Mouse (Mus musculus): ENCODE measurements at regions not wholly inside any gene's neighbourhood (a gene's known extent, or its start where the extent isn't known, plus 50 kb on each side); places are given as distances from the start of the nearest gene placed in this dataset.

DNA sequence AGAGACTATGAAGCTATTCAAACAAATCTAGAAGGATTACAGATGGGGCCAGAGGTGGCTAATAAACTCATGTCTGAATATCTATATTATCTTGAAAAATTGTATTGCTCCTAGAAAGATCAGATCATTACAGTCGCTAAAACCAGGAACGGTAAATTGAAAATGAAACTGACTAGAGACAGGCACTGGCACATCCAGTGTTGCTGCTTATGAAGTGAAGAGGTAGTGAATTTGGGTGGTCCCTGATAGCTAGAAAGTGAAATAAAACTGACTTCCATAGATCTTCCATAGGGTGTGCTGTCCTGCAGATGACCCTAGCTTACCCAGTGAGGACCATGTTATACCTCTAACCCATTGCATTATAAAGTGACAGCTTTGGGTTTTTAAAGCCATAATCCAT, 251.6 kb downstream of the Lipi start:
- no peak for ATAC-seq (ENCODE audit: low read depth)
- Histone ChIP-seq H3K9me3 (replicated peaks; ENCODE audit: control insufficient read depth, low read length) (no peaks in the 10 kb centered on the region), H3K27ac (ENCODE audit: low read length) (no peak overlapping the region), H3K4me3 (ENCODE audit: low read depth, low read length) (no peak overlapping the region), H3K4me2 (ENCODE audit: low read depth, low read length) (no peak overlapping the region), H3K36me3 (ENCODE audit: control insufficient read depth, insufficient read depth) (no peaks in the 10 kb centered on the region), H3K9ac (ENCODE audit: low read depth, low read length) (no peak overlapping the region), H3K4me1 (ENCODE audit: control insufficient read depth, low read depth, low read length) (no peaks in the 10 kb centered on the region), H3K27me3 (ENCODE audit: control insufficient read depth, insufficient read depth, low read depth, low read length) (no peaks in the 10 kb centered on the region)
- 70% methylated on average over 2 of the region's 2 CpGs for WGBS (ENCODE audit: insufficient replicate concordance)

DNA sequence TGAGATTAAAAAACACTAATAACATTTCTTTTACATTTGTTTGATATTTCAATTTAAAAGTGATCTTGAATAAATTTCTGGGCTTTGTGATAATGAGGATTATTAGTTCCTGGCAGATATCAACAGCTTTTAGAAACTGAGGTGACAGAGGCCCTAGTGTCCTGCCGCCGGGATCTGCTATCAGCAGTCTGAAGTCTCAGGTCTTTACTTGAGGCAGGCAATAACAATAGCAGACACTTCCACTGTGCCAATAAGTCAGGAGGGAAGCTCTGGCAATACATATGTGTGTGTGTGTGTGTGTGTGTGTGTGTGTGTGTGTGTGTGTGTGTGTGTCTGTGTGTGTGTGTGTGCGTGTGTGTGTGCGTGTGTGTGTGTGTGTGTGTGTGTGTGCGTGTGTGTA, 252.1 kb downstream of the Lipi start:
- Histone ChIP-seq H3K9me3 (replicated peaks; ENCODE audit: control insufficient read depth, low read length) (no peaks in the 10 kb centered on the region), H3K36me3 (ENCODE audit: control insufficient read depth, insufficient read depth) (no peaks in the 10 kb centered on the region), H3K4me2 (ENCODE audit: low read depth, low read length) (no peak overlapping the region), H3K27me3 (ENCODE audit: control insufficient read depth, insufficient read depth, low read depth, low read length) (no peaks in the 10 kb centered on the region), H3K9ac (ENCODE audit: low read depth, low read length) (no peak overlapping the region), H3K27ac (ENCODE audit: low read length) (no peak overlapping the region), H3K4me3 (ENCODE audit: low read depth, low read length) (no peak overlapping the region), H3K4me1 (ENCODE audit: control insufficient read depth, low read depth, low read length) (no peaks in the 10 kb centered on the region)
- ATAC-seq (ENCODE audit: low read depth) = no peak
- WGBS (ENCODE audit: insufficient replicate concordance) = 52% methylated on average over 5 of the region's 5 CpGs

DNA sequence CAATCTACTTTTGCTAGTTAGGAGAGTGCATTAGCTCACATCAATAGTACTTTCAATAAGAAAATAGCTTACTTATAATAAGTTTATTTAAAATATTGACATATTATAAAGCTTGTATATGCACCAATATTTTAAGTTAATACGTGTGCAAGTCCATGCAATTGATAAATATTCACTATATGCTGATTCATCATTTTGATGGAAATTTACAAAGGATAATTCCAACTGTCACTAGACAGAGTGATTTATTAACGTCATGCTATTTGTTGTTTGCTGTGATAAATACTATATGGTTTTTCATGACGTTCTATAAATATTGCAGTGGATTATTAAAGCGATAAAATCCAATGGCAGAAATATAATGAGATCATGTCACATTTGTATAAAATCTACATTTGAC, 253.0 kb downstream of the Lipi start:
- no peak overlapping the region for H3K4me2 ChIP-seq (ENCODE audit: low read depth, low read length)
- no peak overlapping the region for H3K4me3 ChIP-seq (ENCODE audit: low read depth, low read length)
- no peak for ATAC-seq (ENCODE audit: low read depth)
- 64% methylated on average over 4 of the region's 4 CpGs for WGBS (ENCODE audit: insufficient replicate concordance)
- no peak overlapping the region for H3K27ac ChIP-seq (ENCODE audit: low read length)
- no peaks in the 10 kb centered on the region for H3K9me3 ChIP-seq (replicated peaks; ENCODE audit: control insufficient read depth, low read length)
- no peaks in the 10 kb centered on the region for H3K27me3 ChIP-seq (ENCODE audit: control insufficient read depth, insufficient read depth, low read depth, low read length)
- no peaks in the 10 kb centered on the region for H3K36me3 ChIP-seq (ENCODE audit: control insufficient read depth, insufficient read depth)
- H3K9ac ChIP-seq (ENCODE audit: low read depth, low read length) = no peak overlapping the region
- no peaks in the 10 kb centered on the region for H3K4me1 ChIP-seq (ENCODE audit: control insufficient read depth, low read depth, low read length)

DNA sequence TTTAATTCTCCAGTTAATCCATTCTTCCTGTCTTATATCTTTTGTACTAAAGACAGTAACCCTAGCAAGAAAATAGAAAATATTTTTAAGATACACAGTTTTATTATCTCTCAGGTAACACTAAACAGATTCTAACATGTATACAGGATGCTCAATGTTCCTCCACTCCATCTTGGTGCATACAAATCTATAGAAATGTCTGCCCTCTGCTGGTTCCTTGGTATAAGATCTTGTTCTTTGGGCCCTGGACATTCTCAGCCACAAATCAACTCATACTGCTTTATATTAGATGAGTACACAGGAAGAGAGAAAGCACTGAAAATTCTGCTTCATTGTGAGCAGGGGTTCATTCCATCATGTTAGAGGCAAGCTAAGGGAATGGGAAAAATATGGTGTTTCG, 260.6 kb downstream of the Lipi start:
- Histone ChIP-seq H3K4me3 (ENCODE audit: low read depth, low read length) (no peak overlapping the region), H3K9me3 (replicated peaks; ENCODE audit: control insufficient read depth, low read length) (no peaks in the 10 kb centered on the region), H3K4me2 (ENCODE audit: low read depth, low read length) (no peak overlapping the region), H3K27me3 (ENCODE audit: control insufficient read depth, insufficient read depth, low read depth, low read length) (no peaks in the 10 kb centered on the region), H3K36me3 (ENCODE audit: control insufficient read depth, insufficient read depth) (no peaks in the 10 kb centered on the region), H3K9ac (ENCODE audit: low read depth, low read length) (no peak overlapping the region), H3K27ac (ENCODE audit: low read length) (no peak overlapping the region), H3K4me1 (ENCODE audit: control insufficient read depth, low read depth, low read length) (no peaks in the 10 kb centered on the region)
- 67% methylated on average over 1 of the region's 1 CpGs for WGBS (ENCODE audit: insufficient replicate concordance)
- no peak for ATAC-seq (ENCODE audit: low read depth)

DNA sequence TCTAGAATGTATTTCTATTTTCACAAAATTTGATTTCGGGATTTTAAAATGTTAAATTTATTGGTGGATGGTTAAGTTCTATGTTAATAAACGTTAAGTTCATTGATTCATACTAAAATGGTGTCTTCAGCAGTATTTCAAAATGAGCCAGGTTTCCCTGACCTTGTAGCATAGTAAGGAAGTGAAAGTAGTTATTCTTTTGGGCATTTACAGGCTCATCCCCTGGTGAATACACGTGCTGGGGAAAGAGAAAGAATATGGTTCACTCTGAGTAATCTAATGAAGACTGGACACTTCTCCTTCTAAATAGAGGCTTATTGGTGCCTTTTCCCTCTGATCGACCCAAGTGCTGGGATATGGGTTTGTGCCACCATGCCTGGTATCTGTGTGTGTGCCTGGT, 281.1 kb downstream of the Lipi start:
- no peaks in the 10 kb centered on the region for H3K36me3 ChIP-seq (ENCODE audit: control insufficient read depth, insufficient read depth)
- H3K27me3 ChIP-seq (ENCODE audit: control insufficient read depth, insufficient read depth, low read depth, low read length) = no peaks in the 10 kb centered on the region
- H3K4me2 ChIP-seq (ENCODE audit: low read depth, low read length) = no peak overlapping the region
- no peak overlapping the region for H3K27ac ChIP-seq (ENCODE audit: low read length)
- WGBS (ENCODE audit: insufficient replicate concordance) = 45% methylated on average over 4 of the region's 4 CpGs
- no peak for ATAC-seq (ENCODE audit: low read depth)
- no peaks in the 10 kb centered on the region for H3K9me3 ChIP-seq (replicated peaks; ENCODE audit: control insufficient read depth, low read length)
- no peaks in the 10 kb centered on the region for H3K4me1 ChIP-seq (ENCODE audit: control insufficient read depth, low read depth, low read length)
- no peak overlapping the region for H3K9ac ChIP-seq (ENCODE audit: low read depth, low read length)
- no peak overlapping the region for H3K4me3 ChIP-seq (ENCODE audit: low read depth, low read length)

DNA sequence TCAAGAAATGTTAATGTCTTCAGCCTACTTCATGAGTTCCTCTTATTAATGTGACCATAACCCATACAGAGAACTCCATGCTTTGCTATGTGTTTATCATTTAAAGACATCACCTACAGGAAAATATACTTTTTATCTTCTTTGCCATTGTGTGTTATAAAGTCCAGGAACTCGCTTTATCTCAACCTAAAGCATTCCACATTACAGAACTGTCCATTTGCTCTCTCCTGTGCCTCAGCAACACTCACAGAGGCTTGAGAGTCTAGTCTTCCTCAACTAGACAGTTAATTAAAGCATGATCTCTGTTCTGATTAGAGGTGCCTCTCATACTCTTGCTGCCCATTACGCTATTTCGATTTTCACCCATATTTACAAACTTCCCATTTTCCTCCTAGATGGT, 288.4 kb downstream of the Lipi start:
- no peaks in the 10 kb centered on the region for H3K36me3 ChIP-seq (ENCODE audit: control insufficient read depth, insufficient read depth)
- no peak overlapping the region for H3K4me3 ChIP-seq (ENCODE audit: low read depth, low read length)
- H3K4me2 ChIP-seq (ENCODE audit: low read depth, low read length) = no peak overlapping the region
- no peaks in the 10 kb centered on the region for H3K4me1 ChIP-seq (ENCODE audit: control insufficient read depth, low read depth, low read length)
- no peak overlapping the region for H3K9ac ChIP-seq (ENCODE audit: low read depth, low read length)
- H3K9me3 ChIP-seq (replicated peaks; ENCODE audit: control insufficient read depth, low read length) = no peaks in the 10 kb centered on the region
- 56% methylated on average over 3 of the region's 3 CpGs for WGBS (ENCODE audit: insufficient replicate concordance)
- H3K27ac ChIP-seq (ENCODE audit: low read length) = no peak overlapping the region
- no peaks in the 10 kb centered on the region for H3K27me3 ChIP-seq (ENCODE audit: control insufficient read depth, insufficient read depth, low read depth, low read length)
- no peak for ATAC-seq (ENCODE audit: low read depth)

DNA sequence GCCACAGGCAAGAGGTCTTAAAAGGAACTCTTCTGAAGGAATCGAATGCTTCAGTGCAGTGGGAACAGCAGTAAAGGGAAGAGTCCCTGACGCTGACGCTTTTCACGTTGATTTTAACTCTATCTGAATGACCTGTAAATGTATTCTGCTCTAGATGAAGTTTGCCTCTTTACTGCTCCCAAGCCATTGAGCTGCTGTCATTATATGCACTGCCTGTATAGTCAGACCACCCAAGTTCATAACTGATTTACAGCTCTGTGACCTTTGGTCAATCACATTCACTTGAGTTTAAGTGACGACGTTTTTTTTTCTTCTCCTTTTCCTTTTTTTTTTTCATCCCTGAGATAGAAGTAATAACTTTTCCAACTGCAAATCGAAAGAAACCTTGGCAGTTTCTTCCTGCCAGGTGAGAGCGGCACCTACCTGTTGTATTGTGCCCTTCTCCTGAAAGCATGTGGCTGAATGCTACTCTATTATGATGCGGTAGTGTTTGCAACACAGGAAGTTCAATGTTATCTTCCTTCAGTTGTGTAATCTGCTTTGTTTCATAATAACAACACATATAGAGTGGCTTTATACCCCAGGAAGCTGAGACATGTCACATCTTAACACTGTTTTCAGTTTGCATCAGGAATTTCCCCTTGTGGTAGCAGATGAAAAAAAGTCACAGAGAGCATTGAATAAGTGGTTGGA, 293.0 kb downstream of the Lipi start:
- ATAC-seq (ENCODE audit: low read depth) = no peak
- Histone ChIP-seq H3K27ac (ENCODE audit: low read length) (no peak overlapping the region), H3K4me2 (ENCODE audit: low read depth, low read length) (no peak overlapping the region)

DNA sequence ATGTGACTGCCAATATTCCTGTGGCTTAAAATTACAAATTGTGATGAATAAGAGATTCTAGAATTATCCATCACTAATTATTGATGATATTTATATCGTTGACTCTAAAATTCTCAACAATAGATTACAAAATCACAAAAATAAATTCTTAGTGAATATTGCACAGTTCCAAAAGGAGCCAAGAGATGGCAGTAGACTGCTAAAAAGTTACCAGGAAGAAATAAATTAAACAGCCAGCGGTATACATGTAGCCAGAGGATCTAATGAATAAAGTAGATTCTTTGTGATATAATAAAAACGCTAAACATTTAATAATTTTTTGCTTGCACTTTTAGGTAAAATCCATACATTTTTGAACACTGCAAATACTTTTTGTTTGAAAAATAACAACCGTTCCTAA, 294.7 kb downstream of the Lipi start:
- Histone ChIP-seq H3K4me2 (ENCODE audit: low read depth, low read length) (no peak overlapping the region), H3K27me3 (ENCODE audit: control insufficient read depth, insufficient read depth, low read depth, low read length) (no peaks in the 10 kb centered on the region), H3K4me1 (ENCODE audit: control insufficient read depth, low read depth, low read length) (no peaks in the 10 kb centered on the region), H3K36me3 (ENCODE audit: control insufficient read depth, insufficient read depth) (no peaks in the 10 kb centered on the region), H3K27ac (ENCODE audit: low read length) (no peak overlapping the region), H3K9me3 (replicated peaks; ENCODE audit: control insufficient read depth, low read length) (no peaks in the 10 kb centered on the region), H3K4me3 (ENCODE audit: low read depth, low read length) (no peak overlapping the region), H3K9ac (ENCODE audit: low read depth, low read length) (no peak overlapping the region)
- ATAC-seq (ENCODE audit: low read depth) = no peak
- 29% methylated on average over 4 of the region's 4 CpGs for WGBS (ENCODE audit: insufficient replicate concordance)

More for the DNA sequence above, 293.0 kb downstream of the Lipi start:
- Histone ChIP-seq H3K4me1 (ENCODE audit: control insufficient read depth, low read depth, low read length) (no peaks in the 10 kb centered on the region), H3K4me3 (ENCODE audit: low read depth, low read length) (no peak overlapping the region), H3K9me3 (replicated peaks; ENCODE audit: control insufficient read depth, low read length) (no peaks in the 10 kb centered on the region), H3K27me3 (ENCODE audit: control insufficient read depth, insufficient read depth, low read depth, low read length) (no peaks in the 10 kb centered on the region), H3K36me3 (ENCODE audit: control insufficient read depth, insufficient read depth) (no peaks in the 10 kb centered on the region), H3K9ac (ENCODE audit: low read depth, low read length) (no peak overlapping the region)
- 72% methylated on average over 9 of the region's 9 CpGs for WGBS (ENCODE audit: insufficient replicate concordance)

DNA sequence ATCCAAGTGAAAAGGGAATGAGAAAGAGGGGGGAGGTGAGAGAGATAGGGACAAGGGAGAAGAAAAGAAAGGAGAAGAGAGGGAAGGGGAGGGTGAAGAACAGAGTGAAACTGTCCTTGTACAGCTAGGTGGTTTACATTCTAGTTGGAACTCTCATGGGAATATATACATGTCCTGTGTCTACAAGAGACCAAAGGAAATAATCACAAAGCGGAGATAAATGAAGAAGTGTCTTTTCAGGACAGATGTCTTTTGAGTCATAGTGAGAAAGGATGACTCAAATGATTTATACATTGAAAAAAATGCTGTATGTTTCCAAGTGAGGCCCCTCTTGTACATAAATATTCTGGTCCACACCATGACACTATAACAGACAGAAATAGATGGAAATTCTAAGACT, 298.7 kb downstream of the Lipi start:
- Histone ChIP-seq H3K4me1 (ENCODE audit: control insufficient read depth, low read depth, low read length) (no peaks in the 10 kb centered on the region), H3K27ac (ENCODE audit: low read length) (no peak overlapping the region), H3K4me3 (ENCODE audit: low read depth, low read length) (no peak overlapping the region), H3K36me3 (ENCODE audit: control insufficient read depth, insufficient read depth) (no peaks in the 10 kb centered on the region), H3K9ac (ENCODE audit: low read depth, low read length) (no peak overlapping the region), H3K9me3 (replicated peaks; ENCODE audit: control insufficient read depth, low read length) (no peaks in the 10 kb centered on the region), H3K27me3 (ENCODE audit: control insufficient read depth, insufficient read depth, low read depth, low read length) (no peaks in the 10 kb centered on the region), H3K4me2 (ENCODE audit: low read depth, low read length) (no peak overlapping the region)
- WGBS (ENCODE audit: insufficient replicate concordance) = 79% methylated on average over 1 of the region's 1 CpGs
- ATAC-seq (ENCODE audit: low read depth) = no peak

All from liver, embryonic 16.5 days (tissue).